Mouse (Mus musculus): ENCODE measurements around the gene Umad1. TPM values are rescaled to one million over a fixed set of nuclear protein-coding genes. Genes with fewer than 3 reads are reported as not detected.

Gene Umad1
- polyA plus RNA-seq, 1 experiment from 2014 or later, result 15.0 TPM

GRCm38 (mm10) chr6:8423142-8423541 is 164.1 kb downstream of the Umad1 start:
- Histone ChIP-seq H3K36me3 (ENCODE audit: control insufficient read depth, insufficient read depth) (no peaks in the 10 kb centered on the region), H3K9me3 (replicated peaks; ENCODE audit: control insufficient read depth, low read length) (no peaks in the 10 kb centered on the region), H3K4me1 (ENCODE audit: control insufficient read depth, low read depth, low read length) (peaks cover 3% of the 10 kb centered on the region; the same call in 1 of the 2 replicates), H3K27me3 (ENCODE audit: control insufficient read depth, insufficient read depth, low read depth, low read length) (no peaks in the 10 kb centered on the region), H3K4me2 (ENCODE audit: low read depth, low read length) (no peak overlapping the region), H3K27ac (ENCODE audit: low read length) (no peak overlapping the region), H3K4me3 (ENCODE audit: low read depth, low read length) (no peak overlapping the region), H3K9ac (ENCODE audit: low read depth, low read length) (no peak overlapping the region)
- WGBS (ENCODE audit: insufficient replicate concordance), result 54% methylated on average over 2 of the region's 2 CpGs
- ATAC-seq (ENCODE audit: low read depth), result peak; percentile 39

DNA sequence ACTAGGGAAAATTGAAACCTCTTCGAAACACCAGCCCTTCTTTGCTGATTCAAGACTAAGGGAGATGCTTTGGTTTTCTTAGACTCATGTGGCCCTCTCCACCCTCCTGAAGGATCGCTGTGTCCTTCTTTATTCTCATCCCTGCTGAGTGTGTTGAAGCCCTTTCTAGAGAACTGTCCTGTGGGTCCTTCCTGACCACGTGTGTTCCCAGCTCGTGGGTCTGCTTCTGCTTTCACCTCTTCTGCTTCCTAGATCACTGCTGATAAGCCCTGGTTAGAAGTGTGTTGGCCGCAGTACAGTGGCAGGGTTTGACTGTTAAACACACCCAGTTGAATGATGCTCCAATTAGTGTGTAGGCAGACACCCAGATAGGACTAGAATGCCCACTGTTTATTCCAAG is 168.6 kb downstream of the Umad1 start:
- Histone ChIP-seq H3K27ac (ENCODE audit: low read length) (no peak overlapping the region), H3K4me1 (ENCODE audit: control insufficient read depth, low read depth, low read length) (no peaks in the 10 kb centered on the region), H3K27me3 (ENCODE audit: control insufficient read depth, insufficient read depth, low read depth, low read length) (no peaks in the 10 kb centered on the region), H3K9ac (ENCODE audit: low read depth, low read length) (no peak overlapping the region), H3K9me3 (replicated peaks; ENCODE audit: control insufficient read depth, low read length) (no peaks in the 10 kb centered on the region), H3K36me3 (ENCODE audit: control insufficient read depth, insufficient read depth) (no peaks in the 10 kb centered on the region), H3K4me3 (ENCODE audit: low read depth, low read length) (no peak overlapping the region), H3K4me2 (ENCODE audit: low read depth, low read length) (no peak overlapping the region)
- 45% methylated on average over 5 of the region's 5 CpGs for WGBS (ENCODE audit: insufficient replicate concordance)
- no peak for ATAC-seq (ENCODE audit: low read depth)

GRCm38 (mm10) chr6:8430610-8431234 is 171.6 kb downstream of the Umad1 start:
- no peak overlapping the region for H3K4me3 ChIP-seq (ENCODE audit: low read depth, low read length)
- no peaks in the 10 kb centered on the region for H3K27me3 ChIP-seq (ENCODE audit: control insufficient read depth, insufficient read depth, low read depth, low read length)
- 81% methylated on average over 9 of the region's 9 CpGs for WGBS (ENCODE audit: insufficient replicate concordance)
- no peak overlapping the region for H3K9ac ChIP-seq (ENCODE audit: low read depth, low read length)
- H3K9me3 ChIP-seq (replicated peaks; ENCODE audit: control insufficient read depth, low read length), result no peaks in the 10 kb centered on the region
- ATAC-seq (ENCODE audit: low read depth), result no peak
- H3K4me2 ChIP-seq (ENCODE audit: low read depth, low read length), result no peak overlapping the region
- no peak overlapping the region for H3K27ac ChIP-seq (ENCODE audit: low read length)
- no peaks in the 10 kb centered on the region for H3K4me1 ChIP-seq (ENCODE audit: control insufficient read depth, low read depth, low read length)
- H3K36me3 ChIP-seq (ENCODE audit: control insufficient read depth, insufficient read depth), result no peaks in the 10 kb centered on the region

- no peaks in the 10 kb centered on the region for H3K36me3 ChIP-seq (ENCODE audit: control insufficient read depth, insufficient read depth)
- H3K9ac ChIP-seq (ENCODE audit: low read depth, low read length), result no peak overlapping the region
- H3K27me3 ChIP-seq (ENCODE audit: control insufficient read depth, insufficient read depth, low read depth, low read length), result no peaks in the 10 kb centered on the region
- H3K4me1 ChIP-seq (ENCODE audit: control insufficient read depth, low read depth, low read length), result no peaks in the 10 kb centered on the region
- ATAC-seq (ENCODE audit: low read depth), result no peak
- no peaks in the 10 kb centered on the region for H3K9me3 ChIP-seq (replicated peaks; ENCODE audit: control insufficient read depth, low read length)
- no peak overlapping the region for H3K4me2 ChIP-seq (ENCODE audit: low read depth, low read length)
- no peak overlapping the region for H3K27ac ChIP-seq (ENCODE audit: low read length)
- no peak overlapping the region for H3K4me3 ChIP-seq (ENCODE audit: low read depth, low read length)
- 77% methylated on average over 9 of the region's 9 CpGs for WGBS (ENCODE audit: insufficient replicate concordance)
Measured at GRCm38 (mm10) chr6:8433179-8433578, 174.1 kb downstream of the Umad1 start.

- ATAC-seq (ENCODE audit: low read depth), result no peak
- Histone ChIP-seq H3K9me3 (replicated peaks; ENCODE audit: control insufficient read depth, low read length) (no peaks in the 10 kb centered on the region), H3K36me3 (ENCODE audit: control insufficient read depth, insufficient read depth) (no peaks in the 10 kb centered on the region), H3K4me2 (ENCODE audit: low read depth, low read length) (no peak overlapping the region), H3K27me3 (ENCODE audit: control insufficient read depth, insufficient read depth, low read depth, low read length) (no peaks in the 10 kb centered on the region), H3K4me3 (ENCODE audit: low read depth, low read length) (no peak overlapping the region), H3K27ac (ENCODE audit: low read length) (no peak overlapping the region), H3K9ac (ENCODE audit: low read depth, low read length) (no peak overlapping the region), H3K4me1 (ENCODE audit: control insufficient read depth, low read depth, low read length) (no peaks in the 10 kb centered on the region)
- WGBS (ENCODE audit: insufficient replicate concordance), result 73% methylated on average over 3 of the region's 3 CpGs
Measured at GRCm38 (mm10) chr6:8437937-8438336, 178.8 kb downstream of the Umad1 start.

GRCm38 (mm10) chr6:8441814-8442213 is 182.7 kb downstream of the Umad1 start:
- Histone ChIP-seq H3K9me3 (replicated peaks; ENCODE audit: control insufficient read depth, low read length) (no peaks in the 10 kb centered on the region), H3K27me3 (ENCODE audit: control insufficient read depth, insufficient read depth, low read depth, low read length) (no peaks in the 10 kb centered on the region), H3K27ac (ENCODE audit: low read length) (no peak overlapping the region), H3K4me2 (ENCODE audit: low read depth, low read length) (no peak overlapping the region), H3K36me3 (ENCODE audit: control insufficient read depth, insufficient read depth) (no peaks in the 10 kb centered on the region), H3K4me1 (ENCODE audit: control insufficient read depth, low read depth, low read length) (no peaks in the 10 kb centered on the region), H3K4me3 (ENCODE audit: low read depth, low read length) (no peak overlapping the region), H3K9ac (ENCODE audit: low read depth, low read length) (no peak overlapping the region)
- 74% methylated on average over 3 of the region's 3 CpGs for WGBS (ENCODE audit: insufficient replicate concordance)
- no peak for ATAC-seq (ENCODE audit: low read depth)

GRCm38 (mm10) chr6:8446786-8447185 is 187.7 kb downstream of the Umad1 start:
- 64% methylated on average over 5 of the region's 5 CpGs for WGBS (ENCODE audit: insufficient replicate concordance)
- H3K27ac ChIP-seq (ENCODE audit: low read length), result no peak overlapping the region
- no peak overlapping the region for H3K4me2 ChIP-seq (ENCODE audit: low read depth, low read length)
- H3K4me1 ChIP-seq (ENCODE audit: control insufficient read depth, low read depth, low read length), result no peaks in the 10 kb centered on the region
- no peaks in the 10 kb centered on the region for H3K36me3 ChIP-seq (ENCODE audit: control insufficient read depth, insufficient read depth)
- no peaks in the 10 kb centered on the region for H3K27me3 ChIP-seq (ENCODE audit: control insufficient read depth, insufficient read depth, low read depth, low read length)
- H3K9ac ChIP-seq (ENCODE audit: low read depth, low read length), result no peak overlapping the region
- ATAC-seq (ENCODE audit: low read depth), result no peak
- no peaks in the 10 kb centered on the region for H3K9me3 ChIP-seq (replicated peaks; ENCODE audit: control insufficient read depth, low read length)
- H3K4me3 ChIP-seq (ENCODE audit: low read depth, low read length), result no peak overlapping the region

GRCm38 (mm10) chr6:8455599-8455998 is 196.5 kb downstream of the Umad1 start:
- ATAC-seq (ENCODE audit: low read depth), result no peak
- H3K9me3 ChIP-seq (replicated peaks; ENCODE audit: control insufficient read depth, low read length), result no peaks in the 10 kb centered on the region
- WGBS (ENCODE audit: insufficient replicate concordance), result 65% methylated on average over 5 of the region's 5 CpGs

GRCm38 (mm10) chr6:8458596-8458995 is 199.5 kb downstream of the Umad1 start:
- H3K9ac ChIP-seq (ENCODE audit: low read depth, low read length), result no peak overlapping the region
- no peak overlapping the region for H3K4me3 ChIP-seq (ENCODE audit: low read depth, low read length)
- no peaks in the 10 kb centered on the region for H3K27me3 ChIP-seq (ENCODE audit: control insufficient read depth, insufficient read depth, low read depth, low read length)
- no peaks in the 10 kb centered on the region for H3K9me3 ChIP-seq (replicated peaks; ENCODE audit: control insufficient read depth, low read length)
- no peak overlapping the region for H3K4me2 ChIP-seq (ENCODE audit: low read depth, low read length)
- 85% methylated on average over 4 of the region's 4 CpGs for WGBS (ENCODE audit: insufficient replicate concordance)
- ATAC-seq (ENCODE audit: low read depth), result no peak
- H3K4me1 ChIP-seq (ENCODE audit: control insufficient read depth, low read depth, low read length), result no peaks in the 10 kb centered on the region
- H3K36me3 ChIP-seq (ENCODE audit: control insufficient read depth, insufficient read depth), result no peaks in the 10 kb centered on the region
- no peak overlapping the region for H3K27ac ChIP-seq (ENCODE audit: low read length)

More at GRCm38 (mm10) chr6:8455599-8455998, 196.5 kb downstream of the Umad1 start:
- no peaks in the 10 kb centered on the region for H3K27me3 ChIP-seq (ENCODE audit: control insufficient read depth, insufficient read depth, low read depth, low read length)
- H3K27ac ChIP-seq (ENCODE audit: low read length), result no peak overlapping the region
- H3K4me2 ChIP-seq (ENCODE audit: low read depth, low read length), result no peak overlapping the region
- no peak overlapping the region for H3K4me3 ChIP-seq (ENCODE audit: low read depth, low read length)
- no peaks in the 10 kb centered on the region for H3K4me1 ChIP-seq (ENCODE audit: control insufficient read depth, low read depth, low read length)
- H3K36me3 ChIP-seq (ENCODE audit: control insufficient read depth, insufficient read depth), result no peaks in the 10 kb centered on the region
- H3K9ac ChIP-seq (ENCODE audit: low read depth, low read length), result no peak overlapping the region

Measured in liver, embryonic 16.5 days (tissue).